Mouse (Mus musculus): Measurements from ENCODE around the gene Slc7a7. TPM values are rescaled to one million over a fixed set of nuclear protein-coding genes. Genes with fewer than 3 reads are reported as not detected.
"Not testable (repeated sequence)": the region's sequence is repeated elsewhere in the genome, so short reads cannot be mapped to it uniquely, and the experiment has no call there.

The Slc7a7 gene
- polyA plus RNA-seq, 1 experiment from 2014 or later: 3.9 TPM

GRCm38 (mm10) chr14:54341807-54342206 is 75.8 kb downstream of the Slc7a7 start:
- not testable (repeated sequence) for H3K4me1 ChIP-seq (replicated peaks; ENCODE audit: control insufficient read depth, insufficient read depth, low read length); ATAC-seq; H3K9ac ChIP-seq (replicated peaks; ENCODE audit: low read depth, low read length); H3K9me3 ChIP-seq (ENCODE audit: control insufficient read depth, low read length); H3K36me3 ChIP-seq (ENCODE audit: control insufficient read depth, insufficient read depth); H3K4me2 ChIP-seq (ENCODE audit: low read length); H3K27ac ChIP-seq (ENCODE audit: low read length); H3K27me3 ChIP-seq (replicated peaks; ENCODE audit: control insufficient read depth, insufficient read depth, low read length); H3K4me3 ChIP-seq (replicated peaks; ENCODE audit: low read length)
- 59% methylated on average over 2 of the region's 2 CpGs for WGBS

DNA sequence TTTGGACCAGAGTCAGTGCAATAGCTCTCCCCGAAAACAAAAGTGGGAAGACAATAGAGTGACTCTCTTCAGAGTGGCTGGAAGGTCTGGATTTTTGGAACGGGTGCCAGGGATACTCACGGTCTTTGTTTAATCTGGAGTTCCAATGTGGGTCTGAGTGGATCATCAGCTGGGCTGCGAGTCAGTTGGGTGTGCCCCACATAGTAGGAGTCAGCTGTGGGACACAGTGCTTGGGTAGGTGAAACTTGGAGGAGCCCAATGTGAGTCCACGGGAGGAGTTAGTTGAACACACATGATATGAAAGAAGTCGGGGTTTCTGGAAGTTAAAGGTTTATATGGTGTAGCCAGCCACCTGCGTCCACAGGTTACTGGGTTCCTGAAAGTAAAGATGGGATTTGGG is 76.7 kb downstream of the Slc7a7 start:
- Histone ChIP-seq H3K9ac (replicated peaks; ENCODE audit: low read depth, low read length) (no peak overlapping the region), H3K4me1 (replicated peaks; ENCODE audit: control insufficient read depth, insufficient read depth, low read length) (no peaks in the 10 kb centered on the region), H3K27me3 (replicated peaks; ENCODE audit: control insufficient read depth, insufficient read depth, low read length) (no peaks in the 10 kb centered on the region), H3K9me3 (ENCODE audit: control insufficient read depth, low read length) (no peaks in the 10 kb centered on the region), H3K36me3 (ENCODE audit: control insufficient read depth, insufficient read depth) (no peaks in the 10 kb centered on the region), H3K4me2 (ENCODE audit: low read length) (no peak overlapping the region), H3K4me3 (replicated peaks; ENCODE audit: low read length) (no peak overlapping the region), H3K27ac (ENCODE audit: low read length) (no peak overlapping the region)
- ATAC-seq: no peak
- WGBS: 62% methylated on average over 7 of the region's 7 CpGs

- Histone ChIP-seq H3K27ac (ENCODE audit: low read length) (no peak overlapping the region), H3K36me3 (ENCODE audit: control insufficient read depth, insufficient read depth) (no peaks in the 10 kb centered on the region), H3K4me3 (replicated peaks; ENCODE audit: low read length) (no peak overlapping the region), H3K4me1 (replicated peaks; ENCODE audit: control insufficient read depth, insufficient read depth, low read length) (peaks cover 6% of the 10 kb centered on the region), H3K9ac (replicated peaks; ENCODE audit: low read depth, low read length) (no peak overlapping the region), H3K4me2 (ENCODE audit: low read length) (no peak overlapping the region), H3K9me3 (ENCODE audit: control insufficient read depth, low read length) (no peaks in the 10 kb centered on the region), H3K27me3 (replicated peaks; ENCODE audit: control insufficient read depth, insufficient read depth, low read length) (no peaks in the 10 kb centered on the region)
- WGBS: 56% methylated on average over 8 of the region's 8 CpGs
- no peak for ATAC-seq
Observed at GRCm38 (mm10) chr14:54333452-54334189, 84.0 kb downstream of the Slc7a7 start.

DNA sequence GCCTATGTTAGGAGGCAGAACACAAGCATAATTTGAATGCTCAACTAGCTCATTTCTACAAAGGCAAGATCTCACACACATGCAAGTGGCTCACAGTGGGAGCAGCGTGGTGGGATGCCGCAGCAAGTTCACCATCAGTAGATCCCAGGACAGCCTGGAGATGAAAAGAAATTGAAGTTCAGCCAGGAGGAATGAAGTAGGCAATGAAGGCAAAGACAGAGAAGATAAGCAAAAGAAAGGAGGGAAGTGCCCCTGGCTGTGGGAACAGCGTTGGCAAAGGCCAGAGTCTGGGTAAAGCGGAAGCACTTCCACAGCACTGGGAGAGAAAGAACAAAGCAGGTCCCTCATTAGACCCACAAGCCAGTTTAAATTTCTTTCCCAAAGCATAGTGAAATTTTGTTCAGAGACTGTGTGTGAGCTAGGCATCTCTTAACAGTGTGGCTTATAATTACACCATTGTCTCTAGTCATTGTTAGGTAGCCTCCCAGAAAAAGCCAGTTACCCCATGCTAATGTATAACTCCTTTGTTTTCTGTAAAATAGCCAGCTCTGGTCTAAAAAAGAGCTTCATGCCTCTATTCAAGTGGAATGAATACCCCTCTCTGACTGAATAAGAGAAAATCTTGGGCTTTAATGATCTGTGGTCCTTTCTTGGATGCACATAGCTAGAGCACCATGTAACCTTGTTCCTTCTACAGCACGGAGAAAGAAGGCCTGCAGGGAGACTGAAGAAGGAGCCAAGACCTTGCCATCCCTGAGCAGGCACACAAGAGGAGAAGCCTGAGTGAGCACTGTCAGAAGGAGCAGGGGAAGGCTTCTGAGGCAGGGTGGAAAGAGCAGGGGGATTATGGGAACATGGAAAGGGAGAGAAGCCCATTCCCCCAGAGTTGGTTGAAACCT is 85.2 kb downstream of the Slc7a7 start:
- Histone ChIP-seq H3K4me3 (replicated peaks; ENCODE audit: low read length) (no peak overlapping the region), H3K9me3 (ENCODE audit: control insufficient read depth, low read length) (no peaks in the 10 kb centered on the region), H3K4me2 (ENCODE audit: low read length) (no peak overlapping the region), H3K4me1 (replicated peaks; ENCODE audit: control insufficient read depth, insufficient read depth, low read length) (peaks cover 6% of the 10 kb centered on the region), H3K9ac (replicated peaks; ENCODE audit: low read depth, low read length) (no peak overlapping the region), H3K27ac (ENCODE audit: low read length) (peak overlapping the region; percentile 69), H3K36me3 (ENCODE audit: control insufficient read depth, insufficient read depth) (no peaks in the 10 kb centered on the region), H3K27me3 (replicated peaks; ENCODE audit: control insufficient read depth, insufficient read depth, low read length) (no peaks in the 10 kb centered on the region)
- 8% methylated on average over 5 of the region's 5 CpGs for WGBS
- peak; percentile 92 for ATAC-seq

GRCm38 (mm10) chr14:54331178-54331577 is 86.4 kb downstream of the Slc7a7 start:
- no peak overlapping the region for H3K4me3 ChIP-seq (replicated peaks; ENCODE audit: low read length)
- no peaks in the 10 kb centered on the region for H3K36me3 ChIP-seq (ENCODE audit: control insufficient read depth, insufficient read depth)
- WGBS: 85% methylated on average over 1 of the region's 1 CpGs
- H3K4me1 ChIP-seq (replicated peaks; ENCODE audit: control insufficient read depth, insufficient read depth, low read length): peaks cover 6% of the 10 kb centered on the region
- H3K9ac ChIP-seq (replicated peaks; ENCODE audit: low read depth, low read length): no peak overlapping the region
- no peaks in the 10 kb centered on the region for H3K9me3 ChIP-seq (ENCODE audit: control insufficient read depth, low read length)
- no peaks in the 10 kb centered on the region for H3K27me3 ChIP-seq (replicated peaks; ENCODE audit: control insufficient read depth, insufficient read depth, low read length)
- no peak overlapping the region for H3K4me2 ChIP-seq (ENCODE audit: low read length)
- ATAC-seq: no peak
- no peak overlapping the region for H3K27ac ChIP-seq (ENCODE audit: low read length)

- Histone ChIP-seq H3K9ac (replicated peaks; ENCODE audit: low read depth, low read length) (no peak overlapping the region), H3K4me2 (ENCODE audit: low read length) (no peak overlapping the region), H3K9me3 (ENCODE audit: control insufficient read depth, low read length) (no peaks in the 10 kb centered on the region), H3K27ac (ENCODE audit: low read length) (no peak overlapping the region), H3K4me3 (replicated peaks; ENCODE audit: low read length) (no peak overlapping the region), H3K4me1 (replicated peaks; ENCODE audit: control insufficient read depth, insufficient read depth, low read length) (peaks cover 6% of the 10 kb centered on the region), H3K27me3 (replicated peaks; ENCODE audit: control insufficient read depth, insufficient read depth, low read length) (no peaks in the 10 kb centered on the region), H3K36me3 (ENCODE audit: control insufficient read depth, insufficient read depth) (no peaks in the 10 kb centered on the region)
- ATAC-seq: no peak
- 51% methylated on average over 9 of the region's 9 CpGs for WGBS
Observed at GRCm38 (mm10) chr14:54329201-54329600, 88.4 kb downstream of the Slc7a7 start.

GRCm38 (mm10) chr14:54328548-54328947 is 89.0 kb downstream of the Slc7a7 start:
- Histone ChIP-seq H3K9ac (replicated peaks; ENCODE audit: low read depth, low read length) (no peak overlapping the region), H3K4me3 (replicated peaks; ENCODE audit: low read length) (no peak overlapping the region), H3K4me2 (ENCODE audit: low read length) (no peak overlapping the region), H3K27ac (ENCODE audit: low read length) (no peak overlapping the region), H3K36me3 (ENCODE audit: control insufficient read depth, insufficient read depth) (no peaks in the 10 kb centered on the region), H3K9me3 (ENCODE audit: control insufficient read depth, low read length) (no peaks in the 10 kb centered on the region), H3K4me1 (replicated peaks; ENCODE audit: control insufficient read depth, insufficient read depth, low read length) (peaks cover 6% of the 10 kb centered on the region), H3K27me3 (replicated peaks; ENCODE audit: control insufficient read depth, insufficient read depth, low read length) (no peaks in the 10 kb centered on the region)
- 90% methylated on average over 2 of the region's 2 CpGs for WGBS
- ATAC-seq: no peak

DNA sequence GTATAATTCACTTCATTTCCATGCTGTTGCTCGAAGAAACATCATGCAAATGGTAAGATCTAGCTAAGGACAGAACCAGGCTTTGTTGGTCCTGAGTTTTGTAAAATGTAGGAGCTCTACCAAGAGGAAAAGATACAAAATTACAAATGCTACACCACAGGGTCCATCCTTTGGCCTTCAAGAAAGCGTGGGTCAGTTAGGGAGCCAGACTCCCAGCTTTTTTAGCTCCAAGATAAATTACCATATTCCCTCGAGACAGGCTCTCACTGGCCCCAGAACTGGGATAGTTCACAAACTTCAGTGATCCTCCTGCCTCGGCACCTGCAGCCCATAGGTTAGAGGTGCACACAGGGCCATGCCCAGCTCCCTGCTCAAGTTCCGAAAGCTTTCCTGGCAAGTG is 93.1 kb downstream of the Slc7a7 start:
- Histone ChIP-seq H3K4me1 (replicated peaks; ENCODE audit: control insufficient read depth, insufficient read depth, low read length) (no peaks in the 10 kb centered on the region), H3K27ac (ENCODE audit: low read length) (no peak overlapping the region), H3K4me2 (ENCODE audit: low read length) (no peak overlapping the region), H3K36me3 (ENCODE audit: control insufficient read depth, insufficient read depth) (no peaks in the 10 kb centered on the region), H3K4me3 (replicated peaks; ENCODE audit: low read length) (no peak overlapping the region), H3K9me3 (ENCODE audit: control insufficient read depth, low read length) (peaks cover 3% of the 10 kb centered on the region; the same call in 1 of the 2 replicates), H3K9ac (replicated peaks; ENCODE audit: low read depth, low read length) (no peak overlapping the region), H3K27me3 (replicated peaks; ENCODE audit: control insufficient read depth, insufficient read depth, low read length) (no peaks in the 10 kb centered on the region)
- WGBS: 81% methylated on average over 5 of the region's 5 CpGs
- ATAC-seq: no peak

GRCm38 (mm10) chr14:54321556-54322376 is 95.8 kb downstream of the Slc7a7 start:
- Histone ChIP-seq H3K27me3 (replicated peaks; ENCODE audit: control insufficient read depth, insufficient read depth, low read length) (no peaks in the 10 kb centered on the region), H3K36me3 (ENCODE audit: control insufficient read depth, insufficient read depth) (no peaks in the 10 kb centered on the region), H3K4me2 (ENCODE audit: low read length) (no peak overlapping the region), H3K4me1 (replicated peaks; ENCODE audit: control insufficient read depth, insufficient read depth, low read length) (no peaks in the 10 kb centered on the region), H3K9me3 (ENCODE audit: control insufficient read depth, low read length) (peaks cover 3% of the 10 kb centered on the region; the same call in 1 of the 2 replicates), H3K4me3 (replicated peaks; ENCODE audit: low read length) (no peak overlapping the region), H3K9ac (replicated peaks; ENCODE audit: low read depth, low read length) (no peak overlapping the region), H3K27ac (ENCODE audit: low read length) (no peak overlapping the region)
- 69% methylated on average over 18 of the region's 18 CpGs for WGBS
- ATAC-seq: no peak

Measured in forebrain, embryonic 16.5 days (tissue).